Mouse (Mus musculus) bone marrow macrophage, adult 2 months (primary cell): Measurements from ENCODE around the gene Scoc. TPM values are rescaled to one million over a fixed set of nuclear protein-coding genes. Genes with fewer than 3 reads are reported as not detected.
"Not testable (repeated sequence)": the region's sequence is repeated elsewhere in the genome, so short reads cannot be mapped to it uniquely, and the experiment has no call there.

Experiments used
- H3K27ac ChIP-seq: 2 replicates; pipeline ENCODE4 v1.5.1; 2012; ENCODE audit warnings: low read depth, low read length; ENCODE audit not compliant: insufficient read depth
- H3K4me1 ChIP-seq: 2 replicates; pipeline ENCODE4 v1.6.1; 2012; ENCODE audit warnings: low read length; ENCODE audit not compliant: control insufficient read depth, insufficient read depth
- H3K4me3 ChIP-seq: 2 replicates; pipeline ENCODE4 v1.5.1; 2012; ENCODE audit warnings: mild to moderate bottlenecking, low read length, moderate library complexity; ENCODE audit not compliant: insufficient read depth
- CTCF ChIP-seq: IDR thresholded peaks from 2 replicates; pipeline ENCODE4 v1.5.1; 2012; ENCODE audit warnings: low read depth, mild to moderate bottlenecking, low read length, moderate library complexity
- POLR2A ChIP-seq: IDR thresholded peaks from 2 replicates; pipeline ENCODE4 v1.6.1; 2012; ENCODE audit warnings: mild to moderate bottlenecking, low read depth, low read length, borderline replicate concordance
- polyA plus RNA-seq: library from polyadenylated mRNA; stranded (reverse); fragments of >200 nt; gene quantifications from 2 replicates; pipeline ENCODE4 v1.2.4, GENCODE M21; 2012; ENCODE audit not compliant: missing spikeins, insufficient read depth, insufficient read length

Gene Scoc
- polyA plus RNA-seq: 49.5 and 50.3 TPM in 2 replicates

- no peak within 1 kb of the TSS for H3K27ac ChIP-seq
- TF ChIP-seq POLR2A (no peak), CTCF (no peak)
- H3K4me1 ChIP-seq: no peaks in the 10 kb centered on the region
- H3K4me3 ChIP-seq: no peak within 1 kb of the TSS
These were observed at the start of gene Scoc for GRCm38 (mm10) chr8:83458222-83458621. Gene Scoc (minus strand): TSS chr8:83458391.

- Histone ChIP-seq H3K4me1 (no peaks in the 10 kb centered on the region), H3K4me3 (no peak overlapping the region), H3K27ac (no peak overlapping the region)
- TF ChIP-seq POLR2A (no peak), CTCF (no peak)
These were observed 1.4 kb upstream of the Scoc start for GRCm38 (mm10) chr8:83459606-83460005.

GRCm38 (mm10) chr8:83457121-83457520 lies 1.1 kb downstream of the Scoc start:
- H3K4me3 ChIP-seq: no peak overlapping the region
- H3K27ac ChIP-seq: no peak overlapping the region
- H3K4me1 ChIP-seq: no peaks in the 10 kb centered on the region
- TF ChIP-seq CTCF: no peak

- TF ChIP-seq CTCF: peak; percentile 22; the same call in 1 of the 2 replicates
- no peak for TF ChIP-seq POLR2A
- no peak overlapping the region for H3K4me3 ChIP-seq
- no peak overlapping the region for H3K27ac ChIP-seq
- peaks cover 4% of the 10 kb centered on the region; the same call in 1 of the 2 replicates for H3K4me1 ChIP-seq
These were observed 7.1 kb downstream of the Scoc start for GRCm38 (mm10) chr8:83451056-83451455.

- TF ChIP-seq POLR2A (no peak), CTCF (no peak)
- no peak overlapping the region for H3K4me3 ChIP-seq
These were observed 8.2 kb downstream of the Scoc start for GRCm38 (mm10) chr8:83449960-83450359.

GRCm38 (mm10) chr8:83443052-83443400 lies 15.2 kb downstream of the Scoc start:
- H3K27ac ChIP-seq: no peak overlapping the region
- peak overlapping the region; percentile 66 for H3K4me3 ChIP-seq
- TF ChIP-seq CTCF: no peak
- peaks cover 15% of the 10 kb centered on the region for H3K4me1 ChIP-seq

More at GRCm38 (mm10) chr8:83449960-83450359, 8.2 kb downstream of the Scoc start:
- Histone ChIP-seq H3K4me1 (peaks cover 4% of the 10 kb centered on the region; the same call in 1 of the 2 replicates), H3K27ac (no peak overlapping the region)

- H3K27ac ChIP-seq: peak overlapping the region; percentile 34
- peaks cover 20% of the 10 kb centered on the region for H3K4me1 ChIP-seq
- TF ChIP-seq POLR2A: no peak
These were observed 15.7 kb downstream of the Scoc start for GRCm38 (mm10) chr8:83442243-83443051.

GRCm38 (mm10) chr8:83441656-83442242 lies 16.4 kb downstream of the Scoc start:
- Histone ChIP-seq H3K4me3 (peak overlapping the region; percentile 93), H3K27ac (peak overlapping the region; percentile 34), H3K4me1 (peaks cover 20% of the 10 kb centered on the region)
- TF ChIP-seq POLR2A (no peak), CTCF (no peak)

More at GRCm38 (mm10) chr8:83442243-83443051, 15.7 kb downstream of the Scoc start:
- H3K4me3 ChIP-seq: peak overlapping the region; percentile 93

- Histone ChIP-seq H3K4me3 (no peak overlapping the region), H3K27ac (no peak overlapping the region), H3K4me1 (peaks cover 22% of the 10 kb centered on the region)
- TF ChIP-seq POLR2A (no peak), CTCF (no peak)
These were observed 21.1 kb downstream of the Scoc start for GRCm38 (mm10) chr8:83437077-83437476.

GRCm38 (mm10) chr8:83429071-83429524 lies 29.1 kb downstream of the Scoc start:
- Histone ChIP-seq H3K4me3 (no peak overlapping the region), H3K27ac (no peak overlapping the region), H3K4me1 (peaks cover 8% of the 10 kb centered on the region)
- no peak for TF ChIP-seq POLR2A
- no peak for TF ChIP-seq CTCF

- not testable (repeated sequence) for H3K27ac ChIP-seq, H3K4me3 ChIP-seq, H3K4me1 ChIP-seq
These were observed 29.6 kb downstream of the Scoc start for GRCm38 (mm10) chr8:83428621-83429020.
